Mouse (Mus musculus) induced T-regulatory cell, adult 2 months (primary cell): ENCODE measurements at regions not wholly inside any gene's neighbourhood (a gene's known extent, or its start where the extent isn't known, plus 50 kb on each side); places are given as distances from the start of the nearest gene placed in this dataset.
"Not testable (repeated sequence)": the region's sequence is repeated elsewhere in the genome, so short reads cannot be mapped to it uniquely, and the experiment has no call there.

Experiments used
- DNase-seq: peaks from one replicate; pipeline ENCODE4 v3.0.0-alpha.2; 2012; ENCODE audit warnings: low read depth

DNA sequence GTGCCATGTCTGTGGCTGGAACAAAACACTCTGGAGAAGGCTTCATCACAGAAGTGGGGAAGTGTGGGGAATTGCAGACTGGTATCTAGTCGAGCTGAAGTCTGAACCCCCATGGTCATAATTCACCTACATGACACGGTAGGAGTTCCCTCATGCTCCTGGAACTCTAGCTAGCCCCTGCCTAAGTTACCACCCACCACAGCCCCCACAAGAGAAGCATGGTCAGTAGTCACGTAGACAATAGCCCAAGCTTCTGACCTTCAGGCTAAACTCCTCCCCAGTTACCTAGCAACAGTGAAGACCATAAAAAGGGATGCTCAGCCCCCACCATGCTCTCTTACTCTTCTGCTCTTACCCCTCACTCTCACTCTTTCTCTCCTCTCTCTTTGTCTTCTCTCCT, 143.8 kb upstream of the Gm17728 start:
- not testable (repeated sequence) for DNase-seq

DNA sequence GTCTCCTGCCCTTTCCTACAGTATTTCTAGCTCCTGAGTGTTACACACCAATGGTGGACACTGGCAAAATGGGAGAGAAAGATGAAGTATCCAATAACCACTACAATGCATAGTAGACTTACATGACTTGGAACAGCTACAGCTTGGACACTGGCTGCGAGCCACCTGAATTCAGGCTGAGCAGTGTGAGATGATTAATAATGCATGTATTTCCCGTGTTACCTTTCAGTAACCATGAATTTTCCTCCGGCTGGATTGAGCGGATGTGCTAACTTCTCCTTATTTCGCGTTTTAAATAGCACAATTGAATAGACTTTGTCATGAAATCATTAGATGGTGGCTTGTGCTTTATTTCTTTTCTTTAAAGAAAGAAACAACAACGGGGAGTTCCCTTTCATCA, 142.4 kb upstream of the Gm17728 start:
- DNase-seq, result no peak

DNA sequence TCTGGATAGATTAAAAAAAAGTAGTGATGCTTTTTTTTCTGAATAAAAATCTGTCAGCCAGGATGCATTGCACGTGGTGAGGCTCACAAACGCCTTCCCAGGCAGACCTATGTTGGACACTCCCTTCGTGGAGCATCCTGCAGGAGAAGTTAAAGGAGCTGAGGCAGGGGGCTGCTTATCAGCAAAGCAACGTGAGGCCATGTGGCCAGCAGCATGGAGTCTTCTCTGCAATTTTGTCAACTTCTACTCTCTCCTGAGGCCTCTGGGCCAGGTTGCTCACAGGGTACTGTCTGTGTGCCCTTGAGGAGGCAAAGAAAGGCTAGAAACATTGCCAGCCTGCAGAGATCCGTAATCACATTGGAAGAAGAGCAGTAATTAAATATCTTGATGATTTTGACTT, 140.0 kb upstream of the Gm17728 start:
- DNase-seq, result no peak

DNA sequence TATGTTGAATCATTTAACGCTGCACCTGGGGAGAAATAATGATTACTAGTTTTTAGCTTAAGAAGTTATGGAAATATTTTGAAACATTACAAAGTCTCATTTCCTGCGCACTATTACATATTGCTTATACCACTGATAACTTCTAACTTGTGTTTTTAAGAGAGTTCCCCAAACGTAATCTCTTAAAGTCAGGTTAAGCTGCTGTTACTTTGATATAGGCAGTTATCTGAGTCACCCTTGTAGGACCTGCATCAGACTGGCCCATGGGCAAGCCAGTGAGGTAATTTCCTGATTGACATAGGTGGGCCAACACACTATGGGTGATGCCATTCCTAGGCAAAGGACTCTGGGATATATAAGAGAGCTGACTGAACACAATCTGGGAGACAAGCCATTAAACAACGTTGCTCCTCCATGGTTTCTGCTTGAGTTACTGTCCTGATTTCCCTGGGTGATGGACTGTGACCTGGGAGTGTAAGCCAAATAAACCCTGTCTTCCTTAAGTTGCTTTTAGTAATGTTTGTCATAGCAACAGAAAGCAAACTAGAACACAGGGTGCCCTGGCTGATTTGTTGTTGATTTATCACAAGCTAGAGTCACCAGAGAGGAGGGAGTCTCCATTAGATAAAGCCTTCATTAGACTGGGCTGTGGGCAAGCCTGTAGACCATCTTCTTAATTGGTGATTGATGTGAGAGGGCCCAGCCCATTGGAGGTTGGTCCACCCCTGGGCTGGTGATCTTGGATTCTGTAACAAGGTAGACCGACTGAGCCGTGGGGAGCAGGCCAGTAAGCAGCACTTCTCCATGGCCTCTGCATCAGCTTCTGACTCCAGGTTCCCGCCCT, 139.3 kb upstream of the Gm17728 start:
- no peak for DNase-seq

DNA sequence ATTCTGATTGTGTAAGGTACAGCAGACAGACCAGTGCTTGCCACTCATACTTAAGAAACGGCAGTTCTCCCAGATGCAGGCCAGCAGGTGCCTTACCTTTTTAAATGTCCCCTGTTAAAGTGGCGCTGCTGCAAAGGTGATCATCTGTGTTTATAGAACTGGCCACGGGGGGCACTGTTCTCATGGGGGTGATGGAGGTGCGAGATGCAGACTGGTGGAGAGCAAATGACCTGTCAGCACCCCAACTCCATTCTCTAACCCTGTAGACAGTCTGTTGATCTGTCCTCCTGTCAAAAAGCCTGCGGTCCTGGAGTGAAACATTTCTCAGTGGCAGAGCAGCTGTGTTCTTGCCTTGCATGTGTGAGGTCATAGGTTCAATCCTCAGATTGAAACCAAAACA, 135.4 kb upstream of the Gm17728 start:
- no peak for DNase-seq

DNA sequence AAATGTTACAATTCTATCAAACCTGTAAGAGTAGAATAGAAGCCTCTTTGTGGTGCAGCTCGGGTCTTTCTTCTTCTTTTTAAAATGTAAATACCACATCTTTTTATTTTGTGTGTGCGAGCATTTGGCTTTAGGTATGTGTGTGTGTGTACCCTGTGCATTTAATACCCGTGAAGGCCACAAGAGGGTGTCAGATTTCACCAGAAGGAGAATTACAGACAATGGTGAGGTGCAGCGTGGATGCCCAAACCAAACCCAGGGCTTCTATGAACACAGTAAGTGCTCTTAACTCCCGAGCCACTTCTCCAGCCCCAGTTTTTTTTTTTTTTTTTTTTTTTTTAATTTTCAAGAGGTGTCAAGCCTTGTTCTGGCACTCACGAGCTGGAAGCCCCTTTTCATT, 135.0 kb upstream of the Gm17728 start:
- DNase-seq, result no peak

DNA sequence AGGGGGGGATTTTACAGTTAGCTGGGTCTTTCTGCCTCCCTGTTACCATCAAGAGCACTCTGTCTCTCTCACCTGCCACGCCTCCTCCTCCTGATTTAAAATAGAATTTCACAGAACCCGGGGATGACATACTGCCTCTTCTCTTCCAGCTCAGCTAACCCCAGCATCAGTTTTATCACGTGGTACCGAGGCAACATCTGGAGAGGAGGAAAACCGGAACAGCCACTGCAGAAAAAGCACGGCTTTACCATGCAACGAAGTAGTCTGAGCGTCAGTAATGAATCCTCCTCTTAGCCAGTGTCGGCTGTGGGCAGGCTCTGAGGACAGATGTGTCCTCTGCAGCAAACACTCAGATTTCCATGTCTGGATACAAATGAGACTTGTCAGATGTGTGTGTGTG, 134.2 kb upstream of the Gm17728 start:
- DNase-seq, result no peak

DNA sequence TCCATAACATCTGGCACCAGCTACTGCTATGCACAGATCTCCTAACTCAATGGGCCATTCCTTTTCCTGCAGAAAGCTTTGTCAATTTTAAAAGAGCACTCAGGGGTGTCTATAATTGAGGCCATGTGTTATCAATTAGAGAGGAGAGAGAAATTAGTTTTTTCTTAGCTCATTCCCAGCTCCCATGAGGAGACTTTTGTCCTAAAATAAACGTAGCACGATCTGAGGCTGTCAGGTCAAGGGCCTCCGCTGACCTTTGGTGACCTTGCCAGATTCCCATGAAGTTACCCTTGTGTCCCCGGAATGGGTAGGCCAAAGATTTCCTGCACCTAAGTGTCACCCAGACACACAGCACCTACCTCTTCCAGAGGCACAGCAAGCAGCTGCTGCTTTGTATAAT, 130.3 kb upstream of the Gm17728 start:
- no peak for DNase-seq

DNA sequence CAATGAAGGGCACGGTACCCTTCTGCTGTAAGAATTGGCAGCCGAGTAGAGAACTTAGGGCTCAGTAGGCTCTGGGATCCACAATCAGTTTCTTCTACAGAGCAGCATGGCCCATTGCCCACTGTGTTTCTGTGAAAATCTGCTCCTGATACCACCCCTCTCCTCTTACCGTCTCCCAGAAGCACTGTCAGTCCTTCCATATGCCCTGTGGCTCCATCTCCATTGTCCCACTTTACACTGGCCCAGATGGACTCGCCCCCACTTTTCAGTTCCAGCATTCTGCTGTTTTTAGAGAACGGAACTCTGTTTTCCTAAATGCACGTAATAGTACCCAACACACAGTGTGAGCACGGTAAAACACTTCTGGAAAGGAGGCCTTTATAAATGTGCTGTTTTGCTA, 129.6 kb upstream of the Gm17728 start:
- no peak for DNase-seq

DNA sequence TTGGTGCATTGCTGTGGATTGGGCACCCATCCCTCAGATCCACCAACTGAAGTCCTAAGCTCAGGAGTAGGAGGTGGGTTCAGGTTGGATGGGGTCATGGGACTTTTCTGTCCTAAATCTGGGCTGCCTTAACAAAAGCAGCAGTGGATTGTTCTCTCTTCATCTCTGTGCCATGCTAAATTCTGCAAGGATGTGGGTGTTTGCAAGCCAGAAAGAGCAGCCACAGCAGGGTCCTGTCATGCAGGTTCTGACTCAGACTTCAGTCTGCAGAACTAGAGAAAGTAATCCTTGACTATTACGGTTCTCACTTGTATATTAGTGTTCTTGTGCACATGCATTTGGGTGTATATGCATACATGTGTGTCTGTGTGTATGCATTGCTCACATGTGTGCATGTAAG, 125.5 kb upstream of the Gm17728 start:
- no peak for DNase-seq

DNA sequence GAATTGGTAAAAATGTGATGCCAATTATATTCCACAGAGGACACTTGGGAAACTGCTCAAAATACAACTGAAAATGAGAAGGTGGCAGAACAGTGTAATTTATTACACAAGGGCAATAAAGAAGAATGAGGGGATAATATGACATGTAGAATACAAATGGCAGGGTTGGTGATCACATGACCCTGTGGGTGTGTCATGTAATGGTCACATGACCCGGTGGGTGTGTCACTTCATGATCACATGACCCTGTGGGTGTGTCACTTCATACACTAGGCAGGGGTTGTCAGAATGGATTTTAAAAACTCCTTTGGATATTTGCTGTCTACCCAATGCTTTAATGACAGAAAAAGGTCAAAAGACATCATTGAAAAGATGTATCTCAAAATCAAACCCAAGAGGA, 123.6 kb upstream of the Gm17728 start:
- no peak for DNase-seq

DNA sequence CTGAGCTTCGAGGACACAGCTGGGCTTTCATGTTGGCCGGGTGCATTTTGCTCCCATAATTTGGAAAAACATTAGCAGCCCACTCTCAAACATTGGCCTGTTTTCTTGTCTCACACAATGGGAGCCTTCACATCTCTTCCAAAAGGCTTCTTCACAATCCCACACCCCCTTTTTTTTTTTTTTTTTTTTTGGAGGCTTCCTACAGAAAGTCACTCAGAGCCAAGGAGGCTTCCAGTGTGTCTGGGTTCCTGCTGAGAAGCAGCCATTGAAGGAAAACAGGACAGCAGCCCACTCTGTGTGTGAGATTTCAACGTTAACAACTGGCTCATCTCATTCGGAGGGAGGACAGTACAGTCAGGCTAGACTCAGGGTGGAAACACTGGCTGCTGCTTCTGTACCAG, 120.8 kb upstream of the Gm17728 start:
- DNase-seq, result no peak

DNA sequence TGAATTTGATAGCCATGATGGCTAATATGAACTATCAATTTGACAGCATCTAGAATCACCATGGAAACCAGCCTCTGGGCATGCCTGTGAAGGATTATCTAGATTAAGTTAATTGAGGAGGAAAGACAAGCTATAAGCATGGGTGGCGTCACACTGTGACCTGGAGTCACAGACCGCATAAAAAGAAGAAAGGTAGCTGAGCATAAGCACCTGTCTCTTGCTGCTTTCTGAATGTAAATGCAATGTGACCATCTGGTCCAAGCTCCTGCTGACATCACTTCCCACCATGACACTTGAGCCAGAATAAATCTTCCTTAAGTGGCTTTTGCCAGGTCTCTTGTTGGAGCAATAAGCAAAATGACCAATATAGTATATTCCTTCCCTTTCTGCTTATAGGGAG, 113.4 kb upstream of the Gm17728 start:
- no peak for DNase-seq

DNA sequence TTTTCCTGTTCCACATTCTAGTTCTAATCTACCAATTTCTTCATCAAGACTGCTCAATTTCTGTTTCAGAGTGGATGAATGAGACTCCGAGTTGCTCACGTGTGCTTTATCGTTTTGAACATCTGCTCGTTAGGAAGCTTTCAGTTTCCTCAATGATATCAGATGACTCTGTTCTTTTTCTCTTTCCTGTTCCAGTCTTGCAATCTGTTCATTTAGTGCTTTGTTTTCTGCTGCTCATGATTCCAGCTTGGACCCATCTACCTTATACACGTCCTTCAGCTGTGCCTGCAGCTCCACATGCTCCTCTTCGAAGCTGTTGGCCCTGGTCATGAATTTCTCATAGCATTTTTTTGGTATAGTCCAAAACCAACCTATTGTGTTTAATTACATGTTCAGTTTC, 99.1 kb upstream of the Gm17728 start:
- DNase-seq, result no peak

DNA sequence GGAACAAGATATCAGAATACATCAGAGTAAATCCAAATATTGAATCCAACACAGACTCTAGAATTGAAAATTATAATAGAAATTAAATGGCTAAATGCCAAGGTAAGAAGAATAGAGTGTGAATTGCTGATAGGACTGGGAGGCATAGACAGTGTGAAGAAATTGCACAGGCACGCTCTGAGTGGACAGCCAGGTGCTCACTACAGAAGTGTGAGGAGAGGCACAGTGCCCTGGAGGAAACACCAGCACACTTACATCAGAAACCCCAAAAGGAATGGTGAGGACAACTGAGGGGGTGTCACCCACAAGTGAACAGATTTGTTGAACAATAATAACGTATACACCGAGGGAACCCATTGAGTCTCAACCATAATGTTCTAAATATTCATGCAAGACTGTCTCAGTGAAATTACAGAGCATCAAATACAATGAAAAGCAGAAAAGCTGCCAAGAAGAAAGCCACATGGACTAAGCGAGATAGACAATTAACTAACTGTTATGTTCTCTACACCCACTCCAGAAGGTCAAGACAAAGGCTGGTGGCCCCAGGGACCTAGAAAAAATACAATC, 92.9 kb upstream of the Gm17728 start:
- no peak for DNase-seq

DNA sequence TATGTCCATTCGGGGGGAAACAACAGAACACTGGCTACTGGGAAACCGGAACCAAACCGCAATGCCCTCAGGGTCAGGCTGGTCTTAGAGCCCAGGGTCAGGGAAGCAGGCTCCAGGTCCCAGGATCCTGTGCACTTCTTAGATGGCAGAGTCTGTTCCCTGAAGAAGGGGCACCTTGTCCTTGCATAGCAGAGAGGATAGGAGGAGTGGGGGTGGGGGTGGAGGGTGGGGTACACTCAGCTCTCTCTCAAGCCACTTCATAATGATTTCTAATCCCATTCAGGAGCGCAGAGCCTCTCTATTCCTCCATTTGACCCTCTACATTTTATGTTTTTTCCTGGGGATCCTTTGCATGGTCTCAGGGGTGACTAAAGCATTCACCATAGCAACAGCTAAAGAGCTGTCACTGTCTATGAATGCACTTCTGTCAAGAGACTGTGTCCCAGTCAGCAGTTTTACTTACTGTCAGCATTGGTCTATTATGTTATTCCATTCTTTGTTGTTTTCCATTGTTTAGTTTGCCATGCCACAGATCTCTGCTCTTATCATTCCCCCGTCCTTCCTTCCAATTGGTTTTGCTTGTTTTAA, 64.2 kb upstream of the Gm17728 start:
- DNase-seq, result no peak
